Mouse (Mus musculus): ENCODE measurements around the gene Rgl1. TPM values are rescaled to one million over a fixed set of nuclear protein-coding genes. Genes with fewer than 3 reads are reported as not detected.

Rgl1 gene
- polyA plus RNA-seq, 1 experiment, result 3.3 TPM

GRCm38 (mm10) chr1:152695491-152695890 is 70.7 kb downstream of the Rgl1 start:
- Histone ChIP-seq H3K27me3 (ENCODE audit: control insufficient read depth, insufficient read depth, low read length) (no peaks in the 10 kb centered on the region), H3K27ac (ENCODE audit: insufficient read depth, low read depth, low read length) (no peak overlapping the region), H3K36me3 (ENCODE audit: control insufficient read depth, insufficient read depth, low read length) (no peaks in the 10 kb centered on the region), H3K4me1 (ENCODE audit: control insufficient read depth, insufficient read depth, insufficient read length, low read length) (no peaks in the 10 kb centered on the region), H3K4me3 (ENCODE audit: low read depth, low read length) (no peak overlapping the region)
- WGBS, result 59% methylated on average over 9 of the region's 9 CpGs
- TF ChIP-seq CTCF (IDR thresholded peaks at IDR 0.05; ENCODE audit: extremely low read depth, insufficient read length, insufficient replicate concordance, low read depth, low read length) (no peak), POLR2A (IDR thresholded peaks at IDR 0.05; ENCODE audit: low read depth, low read length) (no peak)

GRCm38 (mm10) chr1:152689968-152690367 is 76.2 kb downstream of the Rgl1 start:
- Histone ChIP-seq H3K36me3 (ENCODE audit: control insufficient read depth, insufficient read depth, low read length) (no peaks in the 10 kb centered on the region), H3K4me1 (ENCODE audit: control insufficient read depth, insufficient read depth, insufficient read length, low read length) (peaks cover 6% of the 10 kb centered on the region; the same call in 1 of the 2 replicates), H3K27ac (ENCODE audit: insufficient read depth, low read depth, low read length) (no peak overlapping the region), H3K4me3 (ENCODE audit: low read depth, low read length) (no peak overlapping the region), H3K27me3 (ENCODE audit: control insufficient read depth, insufficient read depth, low read length) (no peaks in the 10 kb centered on the region)
- TF ChIP-seq POLR2A (IDR thresholded peaks at IDR 0.05; ENCODE audit: low read depth, low read length) (no peak), CTCF (IDR thresholded peaks at IDR 0.05; ENCODE audit: extremely low read depth, insufficient read length, insufficient replicate concordance, low read depth, low read length) (no peak)
- WGBS, result 80% methylated on average over 4 of the region's 4 CpGs

GRCm38 (mm10) chr1:152687733-152688181 is 78.4 kb downstream of the Rgl1 start:
- Histone ChIP-seq H3K4me1 (ENCODE audit: control insufficient read depth, insufficient read depth, insufficient read length, low read length) (peaks cover 6% of the 10 kb centered on the region; the same call in 1 of the 2 replicates), H3K27me3 (ENCODE audit: control insufficient read depth, insufficient read depth, low read length) (no peaks in the 10 kb centered on the region), H3K27ac (ENCODE audit: insufficient read depth, low read depth, low read length) (no peak overlapping the region; the same call in 1 of the 2 replicates), H3K4me3 (ENCODE audit: low read depth, low read length) (no peak overlapping the region), H3K36me3 (ENCODE audit: control insufficient read depth, insufficient read depth, low read length) (no peaks in the 10 kb centered on the region)
- 26% methylated on average over 8 of the region's 8 CpGs for WGBS
- TF ChIP-seq POLR2A (IDR thresholded peaks at IDR 0.05; ENCODE audit: low read depth, low read length) (no peak), CTCF (IDR thresholded peaks at IDR 0.05; ENCODE audit: extremely low read depth, insufficient read length, insufficient replicate concordance, low read depth, low read length) (no peak)

GRCm38 (mm10) chr1:152687099-152687730 is 78.9 kb downstream of the Rgl1 start:
- Histone ChIP-seq H3K27ac (ENCODE audit: insufficient read depth, low read depth, low read length) (no peak overlapping the region; the same call in 1 of the 2 replicates), H3K27me3 (ENCODE audit: control insufficient read depth, insufficient read depth, low read length) (no peaks in the 10 kb centered on the region), H3K4me3 (ENCODE audit: low read depth, low read length) (no peak overlapping the region), H3K4me1 (ENCODE audit: control insufficient read depth, insufficient read depth, insufficient read length, low read length) (peaks cover 6% of the 10 kb centered on the region; the same call in 1 of the 2 replicates), H3K36me3 (ENCODE audit: control insufficient read depth, insufficient read depth, low read length) (no peaks in the 10 kb centered on the region)
- 45% methylated on average over 6 of the region's 6 CpGs for WGBS
- no peak for TF ChIP-seq CTCF (IDR thresholded peaks at IDR 0.05; ENCODE audit: extremely low read depth, insufficient read length, insufficient replicate concordance, low read depth, low read length)

GRCm38 (mm10) chr1:152685531-152685930 is 80.6 kb downstream of the Rgl1 start:
- Histone ChIP-seq H3K4me3 (ENCODE audit: low read depth, low read length) (no peak overlapping the region), H3K36me3 (ENCODE audit: control insufficient read depth, insufficient read depth, low read length) (no peaks in the 10 kb centered on the region), H3K27me3 (ENCODE audit: control insufficient read depth, insufficient read depth, low read length) (no peaks in the 10 kb centered on the region), H3K27ac (ENCODE audit: insufficient read depth, low read depth, low read length) (no peak overlapping the region), H3K4me1 (ENCODE audit: control insufficient read depth, insufficient read depth, insufficient read length, low read length) (peaks cover 6% of the 10 kb centered on the region; the same call in 1 of the 2 replicates)
- TF ChIP-seq POLR2A (IDR thresholded peaks at IDR 0.05; ENCODE audit: low read depth, low read length) (no peak), CTCF (IDR thresholded peaks at IDR 0.05; ENCODE audit: extremely low read depth, insufficient read length, insufficient replicate concordance, low read depth, low read length) (no peak)
- 53% methylated on average over 3 of the region's 3 CpGs for WGBS

GRCm38 (mm10) chr1:152682368-152683194 is 83.6 kb downstream of the Rgl1 start:
- 64% methylated on average over 11 of the region's 11 CpGs for WGBS
- no peak overlapping the region for H3K27ac ChIP-seq (ENCODE audit: insufficient read depth, low read depth, low read length)
- H3K4me3 ChIP-seq (ENCODE audit: low read depth, low read length), result no peak overlapping the region
- no peaks in the 10 kb centered on the region for H3K27me3 ChIP-seq (ENCODE audit: control insufficient read depth, insufficient read depth, low read length)
- no peak for TF ChIP-seq CTCF (IDR thresholded peaks at IDR 0.05; ENCODE audit: extremely low read depth, insufficient read length, insufficient replicate concordance, low read depth, low read length)
- no peak for TF ChIP-seq POLR2A (IDR thresholded peaks at IDR 0.05; ENCODE audit: low read depth, low read length)
- no peaks in the 10 kb centered on the region for H3K36me3 ChIP-seq (ENCODE audit: control insufficient read depth, insufficient read depth, low read length)
- peaks cover 9% of the 10 kb centered on the region; the same call in 1 of the 2 replicates for H3K4me1 ChIP-seq (ENCODE audit: control insufficient read depth, insufficient read depth, insufficient read length, low read length)
